Mouse (Mus musculus) layer of hippocampus, postnatal 36 days (tissue): ENCODE results near the gene Rasl2-9. TPM values are rescaled to one million over a fixed set of nuclear protein-coding genes. Genes with fewer than 3 reads are reported as not detected.
"Not testable (repeated sequence)": the region's sequence is repeated elsewhere in the genome, so short reads cannot be mapped to it uniquely, and the experiment has no call there.

Experiments
- DNase-seq, 2 experiments: peaks; one replicate each; pipeline ENCODE4 v3.0.0; 2022
- total RNA-seq, 2 experiments: library from RNA; stranded (reverse); gene quantifications; 2 replicates each; pipeline ENCODE4 v1.2.3; 2021

Gene Rasl2-9
- not detected for total RNA-seq

- DNase-seq, result peak; percentile 75 to 80
Observed at GRCm38 (mm10) chr7:5125549-5126406, at the start of gene Rasl2-9. TSS of gene Rasl2-9 (minus strand) at chr7:5125950.

- DNase-seq, result not testable (repeated sequence)
Observed at GRCm38 (mm10) chr7:5149570-5149969, 23.8 kb upstream of the Rasl2-9 start, which contains the start of gene Vmn1r55. TSS of gene Vmn1r55 (minus strand) at chr7:5149670.

GRCm38 (mm10) chr7:5125078-5125477 is 672 bp downstream of the Rasl2-9 start:
- DNase-seq, result no peak

DNA sequence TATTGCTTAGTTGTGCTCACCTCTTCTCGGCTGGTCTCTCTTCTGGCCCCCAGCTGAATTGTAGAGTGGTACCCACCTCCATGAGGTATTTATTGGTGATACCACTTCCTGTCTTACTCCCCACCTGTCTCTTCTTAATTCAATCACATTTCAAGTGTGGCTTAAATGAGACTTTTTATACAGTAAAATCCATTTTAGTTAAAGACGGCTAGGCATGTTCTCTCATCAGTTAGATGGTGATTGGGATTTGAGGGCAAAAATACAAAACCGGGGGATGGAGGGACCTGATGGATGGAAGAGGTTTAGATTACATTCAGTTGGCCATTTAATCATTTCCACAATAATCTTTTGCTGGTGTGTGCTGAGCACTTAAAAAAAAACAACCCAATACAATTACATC is 8.9 kb downstream of the Rasl2-9 start, which contains the start of gene Rfpl4:
Rfpl4 (minus strand) TSS at position 101 of the 400 bp plus-strand sequence.
- no peak for DNase-seq

GRCm38 (mm10) chr7:5112701-5113100 is 13.0 kb downstream of the Rasl2-9 start:
- DNase-seq, result no peak

- no peak for DNase-seq
Observed at GRCm38 (mm10) chr7:5109301-5109700, 16.4 kb downstream of the Rasl2-9 start.

DNA sequence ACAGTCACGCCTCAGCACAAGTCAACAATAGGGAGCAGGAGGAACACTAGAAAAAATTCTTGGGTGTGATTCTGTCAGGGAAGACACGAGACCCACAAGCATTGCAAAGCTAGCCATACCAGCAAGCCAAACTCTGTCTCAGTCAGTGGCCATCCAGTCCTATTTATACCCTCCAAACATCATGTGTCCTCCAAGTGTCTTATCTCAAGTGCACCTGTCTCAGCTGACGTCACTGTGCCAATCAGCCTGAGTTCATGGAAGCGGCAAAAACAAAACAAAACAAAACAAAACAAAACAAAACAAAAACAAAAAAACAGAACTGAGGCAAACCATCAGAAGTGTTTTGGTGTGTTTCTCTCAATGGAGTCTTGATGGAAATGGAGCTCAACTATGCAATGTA is 17.5 kb downstream of the Rasl2-9 start:
- no peak for DNase-seq

- DNase-seq, result no peak
Observed at GRCm38 (mm10) chr7:5102564-5102963, 23.2 kb downstream of the Rasl2-9 start.

GRCm38 (mm10) chr7:5101066-5101663 is 24.6 kb downstream of the Rasl2-9 start:
- no peak for DNase-seq

DNA sequence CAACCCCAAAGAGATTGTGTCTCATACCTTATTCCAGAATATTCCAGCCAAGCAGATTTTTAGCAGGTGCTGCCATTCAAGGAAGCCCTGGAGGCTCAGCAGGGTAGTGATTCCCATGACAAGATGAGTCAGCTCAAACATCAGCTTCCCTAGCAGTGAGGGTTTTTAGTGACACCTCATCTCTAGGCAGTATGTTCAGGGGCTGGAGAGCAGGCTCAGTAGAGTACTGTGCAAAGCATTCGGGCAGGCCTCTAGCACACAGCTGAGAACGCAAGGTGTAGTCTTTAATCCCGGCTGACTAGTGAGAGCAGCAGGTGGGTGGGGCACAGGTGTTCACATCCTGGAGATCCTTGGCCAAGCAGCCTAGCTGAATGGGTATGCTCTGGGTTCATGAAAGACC is 26.0 kb downstream of the Rasl2-9 start:
- no peak for DNase-seq

- DNase-seq, result no peak
Observed at GRCm38 (mm10) chr7:5098769-5099168, 27.0 kb downstream of the Rasl2-9 start.

- peak; percentile 49 to 54 for DNase-seq
Observed at GRCm38 (mm10) chr7:5092831-5093510, 32.8 kb downstream of the Rasl2-9 start.

DNA sequence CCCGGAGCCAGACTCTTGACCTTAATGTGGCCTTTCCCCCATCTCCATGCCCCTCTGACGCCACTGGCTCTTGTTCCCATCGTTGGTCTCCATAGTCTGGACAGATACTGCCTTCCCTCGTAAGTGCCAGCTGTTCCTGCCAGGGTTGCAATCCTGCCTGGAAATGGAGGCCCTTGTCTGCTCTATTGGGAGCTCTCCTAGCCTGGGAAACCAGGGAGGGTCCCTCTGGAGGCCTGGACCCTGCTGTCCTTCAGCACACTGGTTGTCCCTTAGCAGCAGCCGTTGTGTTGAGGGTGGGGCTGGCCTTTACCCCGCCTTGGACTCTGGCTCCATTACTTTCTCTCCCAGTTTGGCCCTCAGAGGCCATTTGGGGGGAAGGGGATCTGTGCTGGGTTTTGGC is 33.4 kb downstream of the Rasl2-9 start:
- no peak for DNase-seq

- DNase-seq, result peak; percentile 47 to 67
Observed at GRCm38 (mm10) chr7:5091008-5091728, 34.6 kb downstream of the Rasl2-9 start.

- no peak for DNase-seq
Observed at GRCm38 (mm10) chr7:5089853-5090252, 35.9 kb downstream of the Rasl2-9 start.

- DNase-seq, result no peak
Observed at GRCm38 (mm10) chr7:5087886-5088285, 37.9 kb downstream of the Rasl2-9 start.

GRCm38 (mm10) chr7:5086921-5087440 is 38.8 kb downstream of the Rasl2-9 start:
- no peak for DNase-seq

- no peak for DNase-seq
Observed at GRCm38 (mm10) chr7:5085512-5085911, 40.2 kb downstream of the Rasl2-9 start.

DNA sequence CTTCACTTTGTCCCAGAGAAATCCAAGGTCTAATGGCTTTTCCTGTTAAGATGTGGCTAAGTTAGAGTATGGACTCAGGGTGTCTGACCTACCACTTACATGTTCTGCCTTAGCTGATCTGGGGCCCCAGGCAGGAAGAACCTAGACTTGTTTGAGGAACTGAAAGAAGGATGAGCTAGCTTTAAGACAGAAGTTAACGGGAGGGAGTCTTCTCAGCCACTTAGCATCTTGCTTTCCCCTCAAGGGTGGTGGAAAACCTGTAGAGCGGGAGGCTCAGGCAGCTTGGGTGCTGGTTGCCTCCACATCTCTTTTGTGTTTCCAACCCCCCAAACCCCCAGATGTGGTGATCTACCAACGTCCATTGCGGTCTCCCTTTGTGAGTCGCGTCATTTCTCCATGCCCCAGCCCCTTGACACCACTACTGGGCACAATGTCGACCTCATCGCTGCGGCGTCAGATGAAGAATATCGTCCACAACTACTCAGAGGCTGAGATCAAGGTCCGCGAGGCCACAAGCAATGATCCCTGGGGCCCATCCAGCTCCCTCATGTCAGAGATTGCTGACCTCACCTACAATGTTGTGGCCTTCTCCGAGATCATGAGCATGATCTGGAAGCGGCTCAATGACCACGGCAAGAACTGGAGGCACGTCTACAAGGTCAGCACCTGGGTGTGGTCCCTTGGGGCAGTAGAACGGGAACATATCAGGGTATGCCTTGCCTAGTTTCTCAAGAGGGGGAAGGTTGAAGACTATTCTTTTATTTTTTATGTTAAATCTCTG is 42.2 kb downstream of the Rasl2-9 start:
- no peak for DNase-seq

- DNase-seq, result no peak
Observed at GRCm38 (mm10) chr7:5081939-5082338, 43.8 kb downstream of the Rasl2-9 start.

DNA sequence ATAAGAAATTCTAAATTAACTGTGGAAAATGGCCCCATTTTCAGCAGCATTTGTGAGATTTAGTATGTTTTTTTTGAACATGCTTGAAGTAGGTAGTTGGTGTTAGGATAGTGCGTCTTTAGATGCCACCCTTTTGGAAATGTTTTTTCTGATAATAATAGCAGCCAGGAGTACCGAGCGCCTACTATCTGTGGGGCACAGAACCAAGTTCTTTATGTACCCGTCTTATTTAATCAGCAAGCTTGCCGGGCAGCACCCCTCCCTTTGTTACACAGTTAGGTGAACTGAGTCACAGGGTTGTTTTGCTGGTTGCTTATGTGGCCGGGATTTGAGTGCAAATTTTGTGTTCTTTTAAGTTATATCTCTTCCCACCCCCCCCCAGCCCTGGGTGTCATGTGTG is 44.5 kb downstream of the Rasl2-9 start:
- no peak for DNase-seq
